Mouse (Mus musculus): ENCODE measurements at regions not wholly inside any gene's neighbourhood (a gene's known extent, or its start where the extent isn't known, plus 50 kb on each side); places are given as distances from the start of the nearest gene placed in this dataset.

- H3K4me2 ChIP-seq (replicated peaks; ENCODE audit: low read depth, low read length): no peak overlapping the region
- no peaks in the 10 kb centered on the region for H3K36me3 ChIP-seq (ENCODE audit: insufficient read depth, low read length)
- H3K9me3 ChIP-seq (ENCODE audit: low read length): no peaks in the 10 kb centered on the region
- DNase-seq (ENCODE audit: low spot score): no peak
- no peaks in the 10 kb centered on the region for H3K4me1 ChIP-seq (ENCODE audit: insufficient read depth, low read depth, low read length)
- 77% methylated on average over 7 of the region's 7 CpGs for WGBS
- TF ChIP-seq CTCF (IDR thresholded peaks at IDR 0.05) (no peak), EP300 (IDR thresholded peaks at IDR 0.05) (no peak)
- no peak overlapping the region for H3K27ac ChIP-seq (ENCODE audit: low read length)
- no peak for ATAC-seq
- H3K27me3 ChIP-seq (replicated peaks; ENCODE audit: insufficient read depth, low read length): no peaks in the 10 kb centered on the region
- H3K4me3 ChIP-seq (ENCODE audit: low read depth, low read length): no peak overlapping the region
- no peak overlapping the region for H3K9ac ChIP-seq (replicated peaks; ENCODE audit: low read depth)
These were observed 159.6 kb upstream of the Gjb5 start for GRCm38 (mm10) chr4:127517539-127517938.

GRCm38 (mm10) chr4:127509936-127510335, 152.0 kb upstream of the Gjb5 start:
- Histone ChIP-seq H3K9me3 (ENCODE audit: low read length) (no peaks in the 10 kb centered on the region), H3K27me3 (replicated peaks; ENCODE audit: insufficient read depth, low read length) (no peaks in the 10 kb centered on the region), H3K4me2 (replicated peaks; ENCODE audit: low read depth, low read length) (no peak overlapping the region), H3K4me3 (ENCODE audit: low read depth, low read length) (no peak overlapping the region), H3K27ac (ENCODE audit: low read length) (no peak overlapping the region), H3K4me1 (ENCODE audit: insufficient read depth, low read depth, low read length) (no peaks in the 10 kb centered on the region), H3K9ac (replicated peaks; ENCODE audit: low read depth) (no peak overlapping the region), H3K36me3 (ENCODE audit: insufficient read depth, low read length) (no peaks in the 10 kb centered on the region)
- WGBS: 61% methylated on average over 9 of the region's 9 CpGs
- no peak for ATAC-seq
- no peak for DNase-seq (ENCODE audit: low spot score)
- TF ChIP-seq CTCF (IDR thresholded peaks at IDR 0.05) (no peak), EP300 (IDR thresholded peaks at IDR 0.05) (no peak)

GRCm38 (mm10) chr4:127502621-127503020, 144.6 kb upstream of the Gjb5 start:
- TF ChIP-seq EP300 (IDR thresholded peaks at IDR 0.05) (no peak), CTCF (IDR thresholded peaks at IDR 0.05) (no peak)
- H3K27ac ChIP-seq (ENCODE audit: low read length): no peak overlapping the region
- DNase-seq (ENCODE audit: low spot score) (no peak), ATAC-seq (no peak)
- 82% methylated on average over 6 of the region's 6 CpGs for WGBS
- no peak overlapping the region for H3K9ac ChIP-seq (replicated peaks; ENCODE audit: low read depth)
- no peaks in the 10 kb centered on the region for H3K4me1 ChIP-seq (ENCODE audit: insufficient read depth, low read depth, low read length)
- no peaks in the 10 kb centered on the region for H3K36me3 ChIP-seq (ENCODE audit: insufficient read depth, low read length)
- H3K4me2 ChIP-seq (replicated peaks; ENCODE audit: low read depth, low read length): no peak overlapping the region
- no peak overlapping the region for H3K4me3 ChIP-seq (ENCODE audit: low read depth, low read length)
- no peaks in the 10 kb centered on the region for H3K27me3 ChIP-seq (replicated peaks; ENCODE audit: insufficient read depth, low read length)
- H3K9me3 ChIP-seq (ENCODE audit: low read length): no peaks in the 10 kb centered on the region

- DNase-seq (ENCODE audit: low spot score) (no peak), ATAC-seq (no peak)
- no peak overlapping the region for H3K4me3 ChIP-seq (ENCODE audit: low read depth, low read length)
- no peaks in the 10 kb centered on the region for H3K4me1 ChIP-seq (ENCODE audit: insufficient read depth, low read depth, low read length)
- H3K9me3 ChIP-seq (ENCODE audit: low read length): no peaks in the 10 kb centered on the region
- no peak overlapping the region for H3K4me2 ChIP-seq (replicated peaks; ENCODE audit: low read depth, low read length)
- TF ChIP-seq EP300 (IDR thresholded peaks at IDR 0.05) (no peak), CTCF (IDR thresholded peaks at IDR 0.05) (no peak)
- H3K27me3 ChIP-seq (replicated peaks; ENCODE audit: insufficient read depth, low read length): no peaks in the 10 kb centered on the region
- no peak overlapping the region for H3K27ac ChIP-seq (ENCODE audit: low read length)
- H3K9ac ChIP-seq (replicated peaks; ENCODE audit: low read depth): no peak overlapping the region
- no peaks in the 10 kb centered on the region for H3K36me3 ChIP-seq (ENCODE audit: insufficient read depth, low read length)
- 83% methylated on average over 7 of the region's 7 CpGs for WGBS
These were observed 143.9 kb upstream of the Gjb5 start for GRCm38 (mm10) chr4:127501881-127502280.

- DNase-seq (ENCODE audit: low spot score) (no peak), ATAC-seq (no peak)
- no peak overlapping the region for H3K9ac ChIP-seq (replicated peaks; ENCODE audit: low read depth)
- 23% methylated on average over 10 of the region's 10 CpGs for WGBS
- H3K9me3 ChIP-seq (ENCODE audit: low read length): no peaks in the 10 kb centered on the region
- no peak overlapping the region for H3K4me2 ChIP-seq (replicated peaks; ENCODE audit: low read depth, low read length)
- H3K4me3 ChIP-seq (ENCODE audit: low read depth, low read length): no peak overlapping the region
- no peak overlapping the region for H3K27ac ChIP-seq (ENCODE audit: low read length)
- no peak for TF ChIP-seq EP300 (IDR thresholded peaks at IDR 0.05)
- no peak for TF ChIP-seq CTCF (IDR thresholded peaks at IDR 0.05)
- H3K4me1 ChIP-seq (ENCODE audit: insufficient read depth, low read depth, low read length): no peaks in the 10 kb centered on the region
- H3K27me3 ChIP-seq (replicated peaks; ENCODE audit: insufficient read depth, low read length): no peaks in the 10 kb centered on the region
- H3K36me3 ChIP-seq (ENCODE audit: insufficient read depth, low read length): no peaks in the 10 kb centered on the region
These were observed 129.2 kb upstream of the Gjb5 start for GRCm38 (mm10) chr4:127487016-127487780.

GRCm38 (mm10) chr4:127485238-127485637, 127.3 kb upstream of the Gjb5 start:
- no peak for ATAC-seq
- Histone ChIP-seq H3K27ac (ENCODE audit: low read length) (no peak overlapping the region), H3K4me2 (replicated peaks; ENCODE audit: low read depth, low read length) (no peak overlapping the region), H3K36me3 (ENCODE audit: insufficient read depth, low read length) (no peaks in the 10 kb centered on the region), H3K27me3 (replicated peaks; ENCODE audit: insufficient read depth, low read length) (no peaks in the 10 kb centered on the region), H3K4me1 (ENCODE audit: insufficient read depth, low read depth, low read length) (no peaks in the 10 kb centered on the region), H3K9ac (replicated peaks; ENCODE audit: low read depth) (no peak overlapping the region), H3K9me3 (ENCODE audit: low read length) (no peaks in the 10 kb centered on the region), H3K4me3 (ENCODE audit: low read depth, low read length) (no peak overlapping the region)
- 71% methylated on average over 5 of the region's 5 CpGs for WGBS
- no peak for DNase-seq (ENCODE audit: low spot score)
- TF ChIP-seq CTCF (IDR thresholded peaks at IDR 0.05) (0 out of 2 replicates have a peak, but pooled peaks have one; percentile 4), EP300 (IDR thresholded peaks at IDR 0.05) (no peak)

Data from lung, postnatal 0 days (tissue).